In genomic region chr13:63260753-63261631, GRCm38 (mm10) we compare ENCODE assay signal across 8 mouse cellular contexts.
DNase-seq lines count a peak whose midpoint lies in the region; ATAC-seq lines count a peak whose summit lies in the region.

No protein-coding gene starts in this region.

- H3K27me3 ChIP-seq in neural tube, embryonic 12.5 days (replicated peaks): no peaks in the 10 kb centered on the region
- H3K27me3 ChIP-seq in intestine, embryonic 15.5 days (replicated peaks): no peaks in the 10 kb centered on the region
- no peaks in the 10 kb centered on the region for H3K27me3 ChIP-seq in neural tube, embryonic 13.5 days

- H3K9me3 ChIP-seq in neural tube, embryonic 12.5 days: no peaks in the 10 kb centered on the region
- H3K9me3 ChIP-seq in intestine, embryonic 15.5 days: no peaks in the 10 kb centered on the region
- no peaks in the 10 kb centered on the region for H3K9me3 ChIP-seq in neural tube, embryonic 13.5 days

- peak; percentile 45; the same call in 1 of the 2 replicates for ATAC-seq in cerebellum, adult (ENCODE audit: insufficient number of reproducible peaks, low FRiP score, low TSS enrichment)
- ATAC-seq in neural tube, embryonic 12.5 days (ENCODE audit: low FRiP score, low read depth): peak; percentile 48; the same call in 1 of the 2 replicates
- ATAC-seq in intestine, embryonic 15.5 days: peak; percentile 74
- 0 out of 2 replicates have a peak, but pooled peaks have one; percentile 38 for ATAC-seq in neural tube, embryonic 13.5 days (ENCODE audit: low read depth)

- no peak overlapping the region for H3K9ac ChIP-seq in neural tube, embryonic 12.5 days
- H3K9ac ChIP-seq in intestine, embryonic 15.5 days: no peak overlapping the region
- no peak overlapping the region for H3K9ac ChIP-seq in neural tube, embryonic 13.5 days

- no peak overlapping the region for H3K4me3 ChIP-seq in neural tube, embryonic 12.5 days
- no peak overlapping the region for H3K4me3 ChIP-seq in intestine, embryonic 15.5 days (replicated peaks)
- H3K4me3 ChIP-seq in neural tube, embryonic 13.5 days: no peak overlapping the region

- no peak overlapping the region for H3K4me2 ChIP-seq in neural tube, embryonic 12.5 days (replicated peaks)
- no peak overlapping the region for H3K4me2 ChIP-seq in intestine, embryonic 15.5 days (replicated peaks)
- H3K4me2 ChIP-seq in neural tube, embryonic 13.5 days: no peak overlapping the region

- H3K36me3 ChIP-seq in neural tube, embryonic 12.5 days: peaks cover 5% of the 10 kb centered on the region; the same call in 1 of the 2 replicates
- H3K36me3 ChIP-seq in intestine, embryonic 15.5 days: peaks cover 3% of the 10 kb centered on the region; the same call in 1 of the 2 replicates
- peaks cover 13% of the 10 kb centered on the region for H3K36me3 ChIP-seq in neural tube, embryonic 13.5 days

- DNase-seq in cerebellum, postnatal 36 days: no peak
- DNase-seq in neural tube, embryonic 10.5 days (ENCODE audit: extremely low spot score, low spot score): no peak
- no peak for DNase-seq in embryo, embryonic 11 days
- no peak for DNase-seq in gastrocnemius, postnatal 4 days (ENCODE audit: low spot score in 2 of 2)

- WGBS in neural tube, embryonic 12.5 days: 66% methylated on average over 18 of the region's 18 CpGs
- 58% methylated on average over 18 of the region's 18 CpGs for WGBS in intestine, embryonic 15.5 days
- 68% methylated on average over 18 of the region's 18 CpGs for WGBS in neural tube, embryonic 13.5 days

- H3K27ac ChIP-seq in neural tube, embryonic 12.5 days: no peak overlapping the region
- peak overlapping the region; percentile 52 for H3K27ac ChIP-seq in intestine, embryonic 15.5 days
- peak overlapping the region; percentile 47; the same call in 1 of the 2 replicates for H3K27ac ChIP-seq in neural tube, embryonic 13.5 days (replicated peaks)

- H3K4me1 ChIP-seq in neural tube, embryonic 12.5 days: peaks cover 27% of the 10 kb centered on the region
- peaks cover 44% of the 10 kb centered on the region for H3K4me1 ChIP-seq in intestine, embryonic 15.5 days (replicated peaks)
- peaks cover 37% of the 10 kb centered on the region for H3K4me1 ChIP-seq in neural tube, embryonic 13.5 days (replicated peaks)
